Mouse (Mus musculus) ovary, postnatal 36 days (tissue): Measurements from ENCODE around the gene Cdk12.

Source experiments
- DNase-seq: peaks from one replicate; pipeline ENCODE4 v3.0.0; 2022; ENCODE audit warnings: low spot score, mixed read lengths

Cdk12 gene

GRCm38 (mm10) chr11:98317479-98317878 is 114.6 kb downstream of the Cdk12 start:
- no peak for DNase-seq

- DNase-seq: no peak
These were observed 115.7 kb downstream of the Cdk12 start for GRCm38 (mm10) chr11:98318421-98319116.

- DNase-seq: no peak
These were observed 116.3 kb downstream of the Cdk12 start for GRCm38 (mm10) chr11:98319120-98319519.

GRCm38 (mm10) chr11:98319544-98319943 is 116.7 kb downstream of the Cdk12 start:
- no peak for DNase-seq

- no peak for DNase-seq
These were observed 117.1 kb downstream of the Cdk12 start for GRCm38 (mm10) chr11:98319944-98320343.

GRCm38 (mm10) chr11:98320381-98320780 is 117.5 kb downstream of the Cdk12 start:
- no peak for DNase-seq

- DNase-seq: no peak
These were observed 118.2 kb downstream of the Cdk12 start for GRCm38 (mm10) chr11:98320806-98321676.

- DNase-seq: no peak
These were observed 118.8 kb downstream of the Cdk12 start for GRCm38 (mm10) chr11:98321677-98322003.

- DNase-seq: no peak
These were observed 119.3 kb downstream of the Cdk12 start for GRCm38 (mm10) chr11:98322159-98322558.

GRCm38 (mm10) chr11:98323136-98323866 is 120.4 kb downstream of the Cdk12 start:
- DNase-seq: no peak

GRCm38 (mm10) chr11:98323933-98324332 is 121.1 kb downstream of the Cdk12 start:
- DNase-seq: no peak

GRCm38 (mm10) chr11:98325191-98325820 is 122.4 kb downstream of the Cdk12 start:
- no peak for DNase-seq

GRCm38 (mm10) chr11:98325821-98326218 is 123.0 kb downstream of the Cdk12 start:
- no peak for DNase-seq

- no peak for DNase-seq
These were observed 123.9 kb downstream of the Cdk12 start for GRCm38 (mm10) chr11:98326741-98327135.

GRCm38 (mm10) chr11:98327136-98328030 is 124.5 kb downstream of the Cdk12 start:
- DNase-seq: no peak

GRCm38 (mm10) chr11:98328031-98328370 is 125.1 kb downstream of the Cdk12 start:
- no peak for DNase-seq
